Mouse (Mus musculus) heart, adult 18-20 months (tissue): ENCODE results near the gene Rbbp8nl. TPM values are rescaled to one million over a fixed set of nuclear protein-coding genes. Genes with fewer than 3 reads are reported as not detected.

Experiments used
- DNase-seq, 2 experiments: peaks; one replicate each; pipeline ENCODE4 v3.0.0; 2021 to 2022; ENCODE audit warnings: mixed read lengths in 1 of 2
- microRNA-seq, 2 experiments: library from miRNA; unstranded; fragments of <30 nt; microRNA quantifications; one replicate each; pipeline ENCODE4 v1.2.0; 2022
- total RNA-seq, 2 experiments: library from RNA; stranded (reverse); gene quantifications; 2 replicates each; pipeline ENCODE4 v1.2.3; 2021

Rbbp8nl gene
- total RNA-seq, 2 experiments from 2014 or later = not detected

DNA sequence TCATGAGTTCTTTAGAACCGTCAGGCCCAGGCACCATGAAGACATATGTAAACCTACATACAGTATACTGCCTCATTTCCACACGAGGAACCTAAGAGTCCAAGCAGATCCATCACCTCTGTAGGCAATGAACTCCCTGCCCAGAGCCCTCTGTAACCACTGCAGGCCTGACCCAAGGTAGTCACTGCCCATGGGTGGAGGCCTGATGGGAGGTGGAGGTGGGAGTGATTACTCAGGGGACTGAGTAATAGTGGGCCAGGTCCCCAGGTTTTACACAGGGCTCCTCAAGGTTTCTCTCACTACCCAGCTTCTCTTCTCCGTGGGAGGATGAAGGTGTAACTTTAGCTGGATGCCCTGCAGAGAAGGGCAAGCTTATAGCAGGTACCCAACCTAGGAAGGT, 60.5 kb downstream of the Rbbp8nl start:
- no peak for DNase-seq

DNA sequence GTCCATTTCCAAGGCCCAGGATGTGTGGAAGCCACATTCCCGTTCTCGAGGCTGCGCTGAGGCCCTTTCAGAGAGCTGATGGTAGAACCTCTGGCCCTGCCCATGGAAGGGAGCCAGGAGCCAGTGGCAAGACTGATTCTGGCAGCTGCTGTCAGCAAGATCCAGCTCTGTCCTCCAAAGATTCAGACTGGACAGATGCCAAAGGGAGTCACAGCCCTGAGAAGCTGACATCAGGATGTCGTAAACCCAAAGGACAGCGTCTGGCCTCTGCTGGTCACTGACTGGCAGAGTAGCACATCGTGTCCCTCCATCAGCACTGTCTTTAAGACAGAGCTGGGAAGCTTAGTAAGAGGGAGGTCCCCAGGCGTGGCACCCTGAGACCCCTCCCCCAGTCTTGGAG, 61.1 kb downstream of the Rbbp8nl start:
- DNase-seq = peak; percentile 69 to 74

GRCm38 (mm10) chr2:180228060-180228458, 61.6 kb downstream of the Rbbp8nl start:
- DNase-seq = no peak

Small RNA genes lying within 50 kb of the gene (microRNA-seq; reads per million reads assigned to microRNA genes)
- 0 reads per million in 2 experiments for gene Mir3091

Other genes starting within 250 kb of the Rbbp8nl start
- 100 to 1,000 TPM; 151 to 161 TPM for gene Psma7, start 247.4 kb downstream of the Rbbp8nl start, total RNA-seq
- gene Ss18l1, start 247.4 kb downstream of the Rbbp8nl start, total RNA-seq = 1 to 10 TPM; 1.9 TPM
- 10 to 100 TPM; 27.3 to 31.7 TPM for gene Mtg2, start 219.3 kb downstream of the Rbbp8nl start, total RNA-seq
- gene Hrh3, start 185.4 kb downstream of the Rbbp8nl start, total RNA-seq = not detected
- gene Osbpl2, start 170.6 kb downstream of the Rbbp8nl start, total RNA-seq = 10 to 100 TPM; 32.9 to 36.0 TPM
- 10 to 100 TPM; 84.0 to 86.8 TPM for gene Adrm1, start 118.4 kb downstream of the Rbbp8nl start, total RNA-seq
- 10 to 100 TPM; 72.2 to 78.5 TPM for gene Lama5, start 64.0 kb downstream of the Rbbp8nl start, total RNA-seq
- gene Rps21, start 32.5 kb downstream of the Rbbp8nl start, total RNA-seq = 100 to 1,000 TPM; 561 to 600 TPM
- 10 to 100 TPM; 10.9 TPM for gene Cables2, start 16.4 kb downstream of the Rbbp8nl start, total RNA-seq
- under 1 TPM; 0.35 to 0.80 TPM for gene Gata5, start 44.8 kb upstream of the Rbbp8nl start, total RNA-seq
- under 1 TPM in 1 of 2 experiments, not detected in 1; 0.23 TPM for gene Slco4a1, start 166.4 kb upstream of the Rbbp8nl start, total RNA-seq
- gene Ntsr1, start 210.1 kb upstream of the Rbbp8nl start, total RNA-seq = not detected